Mouse (Mus musculus): Measurements from ENCODE around the gene 1810009A15Rik. TPM values are rescaled to one million over a fixed set of nuclear protein-coding genes. Genes with fewer than 3 reads are reported as not detected.

The 1810009A15Rik gene
- total and polyA plus RNA-seq, 2 experiments: 10.8 to 34.0 TPM

DNA sequence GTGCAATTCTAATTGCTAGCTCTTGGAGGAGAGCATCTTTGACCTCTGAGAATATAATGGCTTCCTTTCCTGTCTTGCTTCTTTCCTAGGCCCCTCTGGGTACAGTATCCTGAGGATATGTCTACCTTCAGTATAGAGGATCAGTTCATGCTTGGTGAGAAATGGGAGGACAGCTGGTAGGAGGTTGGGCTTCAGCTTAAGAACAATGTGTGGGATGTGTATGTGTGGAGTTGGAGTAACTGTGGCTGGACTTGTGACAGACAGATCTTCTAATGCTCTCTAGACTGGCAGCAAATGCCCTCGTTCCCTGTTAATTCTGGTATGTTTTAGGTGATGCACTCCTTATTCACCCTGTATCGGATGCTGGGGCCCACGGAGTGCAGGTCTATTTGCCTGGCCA lies 25.6 kb downstream of the 1810009A15Rik start:
- TF ChIP-seq CTCF (IDR thresholded peaks at IDR 0.05; ENCODE audit: low read depth, low read length) (no peak), POLR2A (IDR thresholded peaks at IDR 0.05; ENCODE audit: extremely low read depth, insufficient read depth, low read length) (no peak)
- WGBS: 95% methylated on average over 3 of the region's 3 CpGs
- no peak overlapping the region for H3K27ac ChIP-seq (replicated peaks; ENCODE audit: insufficient read depth, low read depth, low read length)
- no peaks in the 10 kb centered on the region for H3K27me3 ChIP-seq (ENCODE audit: control insufficient read depth, insufficient read depth, low read length)
- H3K4me3 ChIP-seq (ENCODE audit: insufficient read depth, low read depth, low read length): no peak overlapping the region
- no peaks in the 10 kb centered on the region for H3K79me2 ChIP-seq (ENCODE audit: control insufficient read depth, insufficient read depth, low read length)
- H3K36me3 ChIP-seq (ENCODE audit: control insufficient read depth, insufficient read depth, low read length): peaks cover 74% of the 10 kb centered on the region
- DNase-seq (ENCODE audit: extremely low read depth, low read depth, low spot score): no peak
- no peak overlapping the region for H3K9ac ChIP-seq (ENCODE audit: low read depth, low read length)
- no peaks in the 10 kb centered on the region for H3K4me1 ChIP-seq (ENCODE audit: control insufficient read depth, insufficient read depth, low read length)

DNA sequence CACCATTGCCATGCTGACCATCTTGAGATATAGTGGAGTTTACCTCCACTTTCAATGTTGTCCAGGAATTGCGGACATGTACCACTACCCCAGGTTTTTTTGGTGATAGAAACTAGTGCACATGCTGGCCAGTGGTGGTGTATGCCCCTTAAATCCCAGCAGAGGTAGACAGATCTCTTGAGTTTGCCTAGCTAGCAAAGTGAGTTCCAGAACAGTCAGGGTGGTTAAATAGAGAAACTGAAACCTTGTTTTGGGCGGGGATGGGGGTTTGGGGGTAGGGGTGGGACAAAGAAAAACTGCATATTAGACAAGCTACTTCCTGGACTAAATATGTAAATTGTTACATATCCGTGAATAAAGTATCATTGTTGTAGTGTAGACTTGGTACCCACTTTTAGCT lies 30.3 kb downstream of the 1810009A15Rik start:
- no peak for DNase-seq (ENCODE audit: extremely low read depth, low read depth, low spot score)
- Histone ChIP-seq H3K36me3 (ENCODE audit: control insufficient read depth, insufficient read depth, low read length) (peaks cover 28% of the 10 kb centered on the region), H3K4me1 (ENCODE audit: control insufficient read depth, insufficient read depth, low read length) (peaks cover 4% of the 10 kb centered on the region; the same call in 1 of the 2 replicates), H3K9ac (ENCODE audit: low read depth, low read length) (no peak overlapping the region), H3K4me3 (ENCODE audit: insufficient read depth, low read depth, low read length) (no peak overlapping the region), H3K27ac (replicated peaks; ENCODE audit: insufficient read depth, low read depth, low read length) (no peak overlapping the region), H3K27me3 (ENCODE audit: control insufficient read depth, insufficient read depth, low read length) (no peaks in the 10 kb centered on the region), H3K79me2 (ENCODE audit: control insufficient read depth, insufficient read depth, low read length) (peaks cover 4% of the 10 kb centered on the region; the same call in 1 of the 2 replicates)
- 91% methylated on average over 3 of the region's 3 CpGs for whole genome bisulfite sequencing
- TF ChIP-seq POLR2A (IDR thresholded peaks at IDR 0.05; ENCODE audit: extremely low read depth, insufficient read depth, low read length) (no peak), CTCF (IDR thresholded peaks at IDR 0.05; ENCODE audit: low read depth, low read length) (no peak)

DNA sequence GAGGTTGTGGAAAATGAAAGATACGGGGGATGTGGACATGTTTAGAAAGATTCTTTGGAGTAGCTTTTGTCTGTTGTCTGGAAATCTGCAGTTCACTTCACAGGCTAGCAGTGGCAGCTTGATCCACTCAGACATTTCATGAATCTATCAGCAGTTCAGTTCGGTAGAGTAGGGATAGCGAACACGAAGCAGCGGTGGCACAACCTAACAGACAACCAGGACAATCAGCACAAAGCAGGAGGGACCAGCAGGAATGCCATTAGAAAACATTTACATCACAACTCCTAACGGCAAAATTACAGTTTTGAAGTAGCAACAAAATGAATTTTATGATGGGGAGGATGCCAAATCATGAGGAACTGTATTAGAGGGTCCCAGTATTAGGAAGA lies 31.0 kb downstream of the 1810009A15Rik start:
- Histone ChIP-seq H3K79me2 (ENCODE audit: control insufficient read depth, insufficient read depth, low read length) (peaks cover 4% of the 10 kb centered on the region; the same call in 1 of the 2 replicates), H3K27ac (replicated peaks; ENCODE audit: insufficient read depth, low read depth, low read length) (0 out of 2 replicates have a peak overlapping the region, but pooled peaks have one; percentile 66), H3K9ac (ENCODE audit: low read depth, low read length) (no peak overlapping the region), H3K4me3 (ENCODE audit: insufficient read depth, low read depth, low read length) (no peak overlapping the region), H3K4me1 (ENCODE audit: control insufficient read depth, insufficient read depth, low read length) (peaks cover 4% of the 10 kb centered on the region; the same call in 1 of the 2 replicates), H3K27me3 (ENCODE audit: control insufficient read depth, insufficient read depth, low read length) (no peaks in the 10 kb centered on the region), H3K36me3 (ENCODE audit: control insufficient read depth, insufficient read depth, low read length) (peaks cover 23% of the 10 kb centered on the region)
- TF ChIP-seq CTCF (IDR thresholded peaks at IDR 0.05; ENCODE audit: low read depth, low read length): no peak
- no peak for TF ChIP-seq POLR2A (IDR thresholded peaks at IDR 0.05; ENCODE audit: extremely low read depth, insufficient read depth, low read length)
- no peak for DNase-seq (ENCODE audit: extremely low read depth, low read depth, low spot score)
- 79% methylated on average over 6 of the region's 6 CpGs for WGBS

DNA sequence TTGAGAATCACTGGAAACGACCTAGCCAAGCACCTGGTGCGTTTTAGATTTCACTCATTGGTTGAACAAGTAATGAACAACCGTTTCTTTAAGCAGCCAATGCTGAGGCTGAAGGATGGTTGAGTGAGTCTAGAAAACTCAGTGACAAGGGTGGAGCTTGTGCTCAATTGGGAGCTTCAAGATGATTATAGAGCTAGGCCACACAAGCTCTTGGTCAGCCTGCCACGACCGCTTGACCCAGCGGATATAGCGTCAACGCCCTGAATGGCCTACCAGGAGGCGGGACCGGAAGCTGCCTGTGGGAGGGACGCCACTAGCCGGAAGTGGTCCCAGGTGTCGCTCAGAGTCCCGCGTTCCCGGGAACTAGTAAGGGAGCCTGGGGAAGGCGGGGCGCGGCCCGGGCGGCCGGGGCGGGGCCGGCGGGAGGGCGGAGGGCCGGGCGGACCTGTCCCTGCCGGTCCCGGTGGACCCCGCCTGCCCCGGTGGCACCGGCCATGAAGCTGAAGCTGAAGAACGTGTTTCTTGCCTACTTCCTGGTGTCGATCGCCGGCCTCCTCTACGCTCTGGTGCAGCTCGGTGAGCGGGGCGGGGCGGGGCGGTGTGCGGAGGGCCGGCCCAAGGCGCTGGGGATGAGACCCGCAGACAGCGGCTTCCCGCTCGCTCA lies 31.6 kb downstream of the 1810009A15Rik start, which contains the start of gene B3gat3:
TSS of gene B3gat3 (plus strand) at position 302 of the 664 bp plus-strand sequence.
- 3% methylated on average over 50 of the region's 50 CpGs for WGBS

DNA sequence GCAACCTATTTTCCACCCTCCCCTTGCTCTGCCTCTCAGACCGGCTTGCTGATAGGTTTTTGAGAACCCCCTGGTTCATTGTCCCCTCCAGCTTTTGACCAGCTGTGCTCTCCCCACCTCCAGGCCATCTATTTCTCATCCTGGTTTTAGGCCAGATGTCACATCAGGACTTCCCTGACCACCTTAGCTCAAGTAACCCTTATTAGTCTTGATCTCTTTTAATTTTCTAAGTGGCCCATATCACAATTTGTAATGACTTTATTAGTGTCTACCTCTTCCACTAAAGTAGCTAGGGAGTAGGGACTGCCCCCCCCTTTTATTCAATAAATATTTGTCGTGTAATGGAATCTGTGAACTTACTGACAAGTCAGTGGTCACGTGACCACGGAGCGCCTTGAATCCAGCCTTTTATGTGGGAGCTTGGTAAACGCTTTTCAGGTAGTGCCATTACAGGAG lies 32.2 kb downstream of the 1810009A15Rik start:
- peaks cover 12% of the 10 kb centered on the region for H3K36me3 ChIP-seq (ENCODE audit: control insufficient read depth, insufficient read depth, low read length)
- peak; percentile 76 for DNase-seq (ENCODE audit: extremely low read depth, low read depth, low spot score)
- peaks cover 4% of the 10 kb centered on the region; the same call in 1 of the 2 replicates for H3K79me2 ChIP-seq (ENCODE audit: control insufficient read depth, insufficient read depth, low read length)
- H3K4me3 ChIP-seq (ENCODE audit: insufficient read depth, low read depth, low read length): peak overlapping the region; percentile 87
- TF ChIP-seq POLR2A (IDR thresholded peaks at IDR 0.05; ENCODE audit: extremely low read depth, insufficient read depth, low read length): no peak
- no peak for TF ChIP-seq CTCF (IDR thresholded peaks at IDR 0.05; ENCODE audit: low read depth, low read length)
- H3K27ac ChIP-seq (replicated peaks; ENCODE audit: insufficient read depth, low read depth, low read length): peak overlapping the region; percentile 81
- WGBS: under 1% methylated on average over 6 of the region's 6 CpGs
- H3K9ac ChIP-seq (ENCODE audit: low read depth, low read length): peak overlapping the region; percentile 87
- H3K4me1 ChIP-seq (ENCODE audit: control insufficient read depth, insufficient read depth, low read length): peaks cover 4% of the 10 kb centered on the region; the same call in 1 of the 2 replicates
- H3K27me3 ChIP-seq (ENCODE audit: control insufficient read depth, insufficient read depth, low read length): no peaks in the 10 kb centered on the region

More for the DNA sequence above, 31.6 kb downstream of the 1810009A15Rik start, which contains the start of gene B3gat3:
- H3K27me3 ChIP-seq (ENCODE audit: control insufficient read depth, insufficient read depth, low read length): no peaks in the 10 kb centered on the region
- peak; percentile 90 for DNase-seq (ENCODE audit: extremely low read depth, low read depth, low spot score)
- H3K4me3 ChIP-seq (ENCODE audit: insufficient read depth, low read depth, low read length): peak within 1 kb of the TSS; percentile 87
- peak within 1 kb of the TSS; percentile 87 for H3K9ac ChIP-seq (ENCODE audit: low read depth, low read length)
- H3K79me2 ChIP-seq (ENCODE audit: control insufficient read depth, insufficient read depth, low read length): peaks cover 4% of the 10 kb centered on the region; the same call in 1 of the 2 replicates
- peak within 1 kb of the TSS; percentile 81 for H3K27ac ChIP-seq (replicated peaks; ENCODE audit: insufficient read depth, low read depth, low read length)
- TF ChIP-seq CTCF (IDR thresholded peaks at IDR 0.05; ENCODE audit: low read depth, low read length): no peak
- TF ChIP-seq POLR2A (IDR thresholded peaks at IDR 0.05; ENCODE audit: extremely low read depth, insufficient read depth, low read length): peak; percentile 82
- peaks cover 18% of the 10 kb centered on the region for H3K36me3 ChIP-seq (ENCODE audit: control insufficient read depth, insufficient read depth, low read length)
- H3K4me1 ChIP-seq (ENCODE audit: control insufficient read depth, insufficient read depth, low read length): peaks cover 4% of the 10 kb centered on the region; the same call in 1 of the 2 replicates

Data from liver, adult 2 months (tissue).